Mouse (Mus musculus) urinary bladder, postnatal 0 days (tissue): Measurements from ENCODE around the gene Olfr866. TPM values are rescaled to one million over a fixed set of nuclear protein-coding genes. Genes with fewer than 3 reads are reported as not detected.

Source experiments
- microRNA-seq: library from miRNA; unstranded; fragments of <30 nt; microRNA quantifications from one replicate; pipeline ENCODE4, GENCODE M21; 2016
- polyA plus RNA-seq: library from polyadenylated mRNA; unstranded; fragments of >200 nt; fragmentation: Nextera tagmentation; extraction: Ambion mirVana; gene quantifications from 2 replicates; pipeline ENCODE4 v1.2.1, GENCODE M21; 2015

Olfr866 gene
- polyA plus RNA-seq = not detected in 2 replicates

GRCm38 (mm10) chr9:20027935-20028334, at the start of gene Olfr866:
Gene Olfr866, minus strand, starts transcription at chr9:20028035.

DNA sequence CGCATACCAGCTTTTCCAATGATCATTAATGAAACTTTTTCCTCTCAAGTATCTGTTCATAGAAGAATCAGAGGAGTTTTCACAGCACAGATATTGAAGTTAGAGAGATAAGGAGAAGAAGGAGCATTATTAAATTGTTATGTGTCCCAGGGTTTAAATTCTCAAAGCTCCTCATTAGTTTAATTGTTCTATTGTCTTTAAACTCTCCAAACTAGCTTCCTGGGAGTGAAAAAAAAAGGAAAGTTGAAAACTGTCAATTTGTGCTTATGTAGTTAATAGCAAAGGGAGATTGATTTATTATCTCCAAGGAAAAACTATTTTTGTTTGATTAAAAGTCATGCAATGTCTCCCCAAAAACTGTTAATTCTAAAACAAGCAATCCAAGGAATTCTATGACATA, 29.6 kb upstream of the Olfr866 start, which contains the start of gene Olfr867:
Olfr867 (minus strand) TSS at position 101 of the 400 bp plus-strand sequence.

Small RNA genes within 50 kb of the gene (microRNA-seq; reads per million reads assigned to microRNA genes)
- gene Gm26231 (not detected), gene Gm44395 (not detected)

Other genes with a start within 250 kb of the Olfr866 start
- gene Olfr58, start 247.8 kb downstream of the Olfr866 start, polyA plus RNA-seq = not detected in 2 replicates
- not detected in 2 replicates for gene Olfr859, start 223.1 kb downstream of the Olfr866 start, polyA plus RNA-seq
- not detected in 2 replicates for gene Olfr860, start 178.3 kb downstream of the Olfr866 start, polyA plus RNA-seq
- gene Olfr862, start 140.0 kb downstream of the Olfr866 start, polyA plus RNA-seq = not detected in 2 replicates
- gene Olfr77, start 111.2 kb downstream of the Olfr866 start, polyA plus RNA-seq = 0.19 and 0.22 TPM in 2 replicates
- gene Olfr867, start 29.5 kb upstream of the Olfr866 start, polyA plus RNA-seq = not detected in 2 replicates
- gene Olfr868, start 70.6 kb upstream of the Olfr866 start, polyA plus RNA-seq = not detected in 2 replicates
- not detected in 2 replicates for gene Olfr869, start 101.0 kb upstream of the Olfr866 start, polyA plus RNA-seq
- not detected in 2 replicates for gene Olfr870, start 146.0 kb upstream of the Olfr866 start, polyA plus RNA-seq
- gene Olfr871, start 184.2 kb upstream of the Olfr866 start, polyA plus RNA-seq = not detected in 2 replicates
- not detected in 2 replicates for gene Olfr872, start 209.1 kb upstream of the Olfr866 start, polyA plus RNA-seq